Mouse (Mus musculus) heart, postnatal 0 days (tissue): ENCODE measurements at regions not wholly inside any gene's neighbourhood (a gene's known extent, or its start where the extent isn't known, plus 50 kb on each side); places are given as distances from the start of the nearest gene placed in this dataset.

Experiments
- ATAC-seq: fragments of 200-750 bp; cut with Nextera tagmentation; 2 replicates; pipeline ENCODE4 v1.8.0; 2017; ENCODE audit warnings: low read depth, moderate number of reproducible peaks, moderate library complexity; ENCODE audit not compliant: insufficient read depth
- DNase-seq: peaks from one replicate; pipeline ENCODE4 v3.0.0-alpha.2; 2016; ENCODE audit warnings: low spot score
- H3K27ac ChIP-seq: fragments of 300-500 bp; sonication (generic); 2 replicates; pipeline ENCODE4 v1.5.1; 2014; ENCODE audit warnings: low read depth, mild to moderate bottlenecking
- H3K27me3 ChIP-seq: fragments of 300-500 bp; sonication (generic); 2 replicates; pipeline ENCODE4 v1.6.1; 2014; ENCODE audit warnings: low read length, mixed read lengths; ENCODE audit not compliant: control insufficient read depth, insufficient read depth
- H3K36me3 ChIP-seq: fragments of 300-500 bp; sonication (generic); replicated peaks from 2 replicates; pipeline ENCODE4 v1.6.1; 2014; ENCODE audit warnings: low read length, mixed read lengths; ENCODE audit not compliant: control insufficient read depth, insufficient read depth
- H3K4me1 ChIP-seq: fragments of 300-500 bp; sonication (generic); 2 replicates; pipeline ENCODE4 v1.6.1; 2014; ENCODE audit warnings: antibody characterized with exemption; ENCODE audit not compliant: control insufficient read depth, insufficient read depth
- H3K4me2 ChIP-seq: fragments of 300-500 bp; sonication (generic); 2 replicates; pipeline ENCODE4 v1.6.1; 2014; ENCODE audit warnings: low read depth, mild to moderate bottlenecking, low read length, moderate library complexity
- H3K4me3 ChIP-seq: fragments of 300-500 bp; sonication (generic); 2 replicates; pipeline ENCODE4 v1.5.1; 2014; ENCODE audit warnings: low read depth, low read length
- H3K9ac ChIP-seq: fragments of 300-500 bp; sonication (generic); replicated peaks from 2 replicates; pipeline ENCODE4 v1.6.1; 2014; ENCODE audit warnings: low read depth, low read length, mixed read lengths
- H3K9me3 ChIP-seq: fragments of 300-500 bp; sonication (generic); replicated peaks from 2 replicates; pipeline ENCODE4 v1.6.1; 2016; ENCODE audit warnings: low read length; ENCODE audit not compliant: control insufficient read depth
- CTCF ChIP-seq: IDR thresholded peaks from 2 replicates; pipeline ENCODE4 v1.5.1; 2016; ENCODE audit warnings: antibody characterized with exemption, control low read depth, low read depth
- EP300 ChIP-seq: IDR thresholded peaks from 2 replicates; pipeline ENCODE4 v1.6.1; 2016; ENCODE audit warnings: antibody characterized with exemption, low read depth
- WGBS: fragments of 180-500 bp; shearing (Covaris S2); extraction: QIAGEN DNeasy Blood & Tissue Kit; methylation state at CpG from one replicate; pipeline ENCODE4 v1.1.7; 2014; 5-methylcytosine and 5-hydroxymethylcytosine counted together

GRCm38 (mm10) chr1:52397460-52397859 lies 103.0 kb downstream of the Nab1 start:
- WGBS = 37% methylated on average over 3 of the region's 3 CpGs
- DNase-seq (no peak), ATAC-seq (no peak)

GRCm38 (mm10) chr1:52392933-52393332 lies 107.5 kb downstream of the Nab1 start:
- Histone ChIP-seq H3K4me2 (no peak overlapping the region), H3K9me3 (no peaks in the 10 kb centered on the region), H3K4me1 (no peaks in the 10 kb centered on the region), H3K36me3 (no peaks in the 10 kb centered on the region), H3K4me3 (no peak overlapping the region), H3K9ac (no peak overlapping the region), H3K27me3 (no peaks in the 10 kb centered on the region), H3K27ac (no peak overlapping the region)
- DNase-seq = peak; percentile 38
- 0 out of 2 replicates have a peak, but pooled peaks have one; percentile 27 for ATAC-seq
- 29% methylated on average over 2 of the region's 2 CpGs for WGBS
- TF ChIP-seq EP300 (no peak), CTCF (peak; percentile 31)

More at GRCm38 (mm10) chr1:52397460-52397859, 103.0 kb downstream of the Nab1 start:
- no peak overlapping the region for H3K9ac ChIP-seq
- no peak overlapping the region for H3K4me3 ChIP-seq
- no peaks in the 10 kb centered on the region for H3K27me3 ChIP-seq
- H3K27ac ChIP-seq = no peak overlapping the region
- no peaks in the 10 kb centered on the region for H3K36me3 ChIP-seq
- H3K4me2 ChIP-seq = no peak overlapping the region
- H3K4me1 ChIP-seq = no peaks in the 10 kb centered on the region
- no peaks in the 10 kb centered on the region for H3K9me3 ChIP-seq
- no peak for TF ChIP-seq EP300
- no peak for TF ChIP-seq CTCF

- Histone ChIP-seq H3K36me3 (no peaks in the 10 kb centered on the region), H3K9me3 (no peaks in the 10 kb centered on the region), H3K4me2 (no peak overlapping the region), H3K27ac (no peak overlapping the region), H3K4me3 (no peak overlapping the region), H3K9ac (no peak overlapping the region), H3K4me1 (no peaks in the 10 kb centered on the region), H3K27me3 (no peaks in the 10 kb centered on the region)
- DNase-seq (no peak), ATAC-seq (no peak)
- TF ChIP-seq EP300 (no peak), CTCF (no peak)
- whole genome bisulfite sequencing = 62% methylated on average over 6 of the region's 6 CpGs
Measured at GRCm38 (mm10) chr1:52388836-52389235, 111.6 kb downstream of the Nab1 start.

DNA sequence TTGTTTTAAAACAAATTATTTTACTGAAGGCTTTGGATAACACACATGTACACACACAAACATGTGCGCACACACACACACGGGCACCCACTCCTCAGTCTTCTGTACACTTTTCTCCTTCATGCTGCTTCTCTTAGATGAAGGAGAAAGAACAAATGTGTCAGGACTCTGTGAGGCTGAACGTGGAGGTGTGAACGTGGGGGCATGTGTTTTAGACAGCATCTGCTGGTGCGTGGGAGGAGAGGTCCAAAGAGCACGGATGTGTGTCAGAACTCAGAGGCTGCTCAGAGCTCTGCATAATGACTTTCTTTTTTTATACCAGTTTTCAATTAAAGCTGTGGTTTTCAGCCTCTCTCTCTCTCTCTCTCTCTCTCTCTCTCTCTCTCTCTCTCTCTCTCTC lies 112.4 kb downstream of the Nab1 start:
- 49% methylated on average over 6 of the region's 6 CpGs for WGBS

GRCm38 (mm10) chr1:52387062-52387461 lies 113.4 kb downstream of the Nab1 start:
- Histone ChIP-seq H3K27ac (no peak overlapping the region), H3K9ac (no peak overlapping the region), H3K9me3 (no peaks in the 10 kb centered on the region), H3K4me3 (no peak overlapping the region), H3K4me1 (no peaks in the 10 kb centered on the region), H3K36me3 (no peaks in the 10 kb centered on the region), H3K4me2 (no peak overlapping the region), H3K27me3 (no peaks in the 10 kb centered on the region)
- 82% methylated on average over 3 of the region's 3 CpGs for WGBS
- no peak for ATAC-seq
- peak; percentile 35 for TF ChIP-seq CTCF
- TF ChIP-seq EP300 = no peak
- no peak for DNase-seq

More for the DNA sequence above, 112.4 kb downstream of the Nab1 start:
- no peak overlapping the region for H3K9ac ChIP-seq
- TF ChIP-seq CTCF = no peak
- TF ChIP-seq EP300 = no peak
- ATAC-seq (no peak), DNase-seq (no peak)
- no peak overlapping the region for H3K4me2 ChIP-seq
- H3K9me3 ChIP-seq = no peaks in the 10 kb centered on the region
- H3K4me1 ChIP-seq = no peaks in the 10 kb centered on the region
- no peak overlapping the region for H3K4me3 ChIP-seq
- H3K36me3 ChIP-seq = no peaks in the 10 kb centered on the region
- no peak overlapping the region for H3K27ac ChIP-seq
- H3K27me3 ChIP-seq = no peaks in the 10 kb centered on the region

GRCm38 (mm10) chr1:52375320-52375719 lies 125.2 kb downstream of the Nab1 start:
- Histone ChIP-seq H3K9ac (no peak overlapping the region), H3K4me3 (no peak overlapping the region), H3K9me3 (no peaks in the 10 kb centered on the region), H3K27me3 (no peaks in the 10 kb centered on the region), H3K36me3 (no peaks in the 10 kb centered on the region), H3K4me2 (no peak overlapping the region), H3K4me1 (no peaks in the 10 kb centered on the region), H3K27ac (no peak overlapping the region)
- ATAC-seq = no peak
- WGBS = 69% methylated on average over 6 of the region's 6 CpGs
- no peak for TF ChIP-seq EP300
- TF ChIP-seq CTCF = no peak
- no peak for DNase-seq
